Mouse (Mus musculus) embryo, embryonic 10.5 days (tissue): ENCODE measurements at regions not wholly inside any gene's neighbourhood (a gene's known extent, or its start where the extent isn't known, plus 50 kb on each side); places are given as distances from the start of the nearest gene placed in this dataset.
"Not testable (repeated sequence)": the region's sequence is repeated elsewhere in the genome, so short reads cannot be mapped to it uniquely, and the experiment has no call there.

Experiments
- DNase-seq: peaks from one replicate; pipeline ENCODE4 v3.0.0-alpha.2; 2015; ENCODE audit warnings: low spot score

DNA sequence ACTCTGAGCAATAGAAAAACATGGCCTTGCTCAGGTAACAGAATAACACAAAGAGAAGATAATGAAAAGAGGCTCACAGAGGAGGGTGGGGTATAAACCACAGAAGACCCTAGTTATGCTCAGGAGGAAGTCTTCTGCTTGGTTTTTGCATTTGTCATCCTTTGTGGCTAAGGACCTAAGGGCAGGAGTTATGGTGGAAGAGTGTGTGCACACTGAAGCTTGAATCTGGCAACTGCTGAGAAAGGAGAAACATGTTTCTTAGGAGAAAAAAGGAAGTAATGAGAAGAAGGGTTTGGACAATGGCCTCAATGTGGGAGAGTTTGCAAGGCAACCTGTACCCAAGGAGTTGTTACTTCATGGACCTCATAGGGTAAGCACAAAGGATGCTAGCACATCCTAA is 106.8 kb upstream of the Nyap2 start:
- no peak for DNase-seq

DNA sequence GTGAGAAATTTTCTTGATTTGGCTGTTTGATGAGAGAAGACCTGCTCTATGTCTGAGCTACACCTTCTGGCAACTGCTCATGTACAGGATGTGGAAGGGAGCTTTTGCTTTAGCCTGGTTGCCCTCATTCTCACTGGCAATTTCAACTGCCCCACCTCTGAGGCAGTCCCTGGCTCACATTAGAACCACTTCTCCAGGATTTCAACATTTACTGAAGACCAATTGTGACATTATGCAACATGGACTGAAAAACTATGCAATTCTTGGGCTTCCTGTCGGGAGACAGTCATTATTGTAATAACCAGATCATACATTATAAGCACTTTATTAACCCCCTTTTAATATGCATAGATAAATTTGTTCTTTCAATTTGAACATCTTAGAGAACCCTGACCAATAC is 107.6 kb upstream of the Nyap2 start:
- no peak for DNase-seq

DNA sequence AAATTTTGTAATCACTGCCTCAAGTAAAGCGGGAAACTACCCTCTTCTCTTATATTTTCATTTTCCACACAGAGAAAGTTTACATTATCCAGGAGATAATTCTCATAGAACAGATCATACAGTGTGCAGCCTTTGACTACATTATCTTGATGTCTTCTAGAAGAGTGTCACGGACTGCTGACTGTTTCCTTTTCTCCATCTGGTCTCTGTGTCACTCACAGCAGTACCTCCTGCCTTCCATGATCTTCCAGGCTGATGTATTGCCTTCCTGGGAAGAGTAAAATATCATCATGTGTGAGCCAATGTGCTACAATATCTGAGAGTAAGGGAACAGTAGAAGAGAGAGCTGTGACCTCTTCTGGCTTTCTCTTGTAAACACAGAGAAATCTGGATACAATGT is 111.0 kb upstream of the Nyap2 start:
- DNase-seq, result no peak

DNA sequence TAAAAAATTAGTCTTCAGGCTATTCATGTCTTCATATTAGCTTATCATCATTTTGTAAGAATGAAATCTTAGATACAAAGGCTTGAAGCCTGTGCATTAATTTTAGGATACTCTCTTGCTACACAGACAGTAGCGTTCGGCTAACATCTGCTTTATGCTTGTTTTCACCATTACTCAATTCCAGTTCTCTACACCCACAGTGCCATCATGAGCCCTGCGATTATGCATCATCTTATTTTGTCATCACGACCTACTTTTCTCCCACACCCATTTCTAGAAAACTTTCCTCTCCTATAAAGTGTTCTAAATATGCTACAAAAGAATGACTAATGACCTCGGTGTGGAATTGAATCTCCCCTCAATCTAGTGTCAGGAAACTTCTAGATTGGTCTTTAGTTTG is 112.4 kb upstream of the Nyap2 start:
- DNase-seq, result no peak

DNA sequence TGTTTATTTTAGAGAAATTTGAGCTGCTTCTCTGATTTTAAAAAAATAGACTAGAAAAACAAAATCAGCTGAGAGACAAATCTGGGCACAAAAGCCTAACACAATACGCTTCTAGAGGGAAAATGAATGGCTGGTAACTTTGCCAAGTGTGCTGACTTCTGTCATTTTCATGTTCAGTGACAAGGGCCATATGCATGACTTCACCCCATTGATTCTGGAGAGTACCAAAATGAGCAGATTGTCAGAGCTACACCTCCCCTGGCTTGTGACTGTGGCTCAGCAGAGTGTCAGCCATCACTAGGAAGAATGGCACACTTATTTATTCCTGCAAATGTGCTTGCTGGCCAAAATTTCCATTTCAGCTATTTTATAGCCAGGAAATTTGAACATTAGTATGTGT is 112.9 kb upstream of the Nyap2 start:
- no peak for DNase-seq

DNA sequence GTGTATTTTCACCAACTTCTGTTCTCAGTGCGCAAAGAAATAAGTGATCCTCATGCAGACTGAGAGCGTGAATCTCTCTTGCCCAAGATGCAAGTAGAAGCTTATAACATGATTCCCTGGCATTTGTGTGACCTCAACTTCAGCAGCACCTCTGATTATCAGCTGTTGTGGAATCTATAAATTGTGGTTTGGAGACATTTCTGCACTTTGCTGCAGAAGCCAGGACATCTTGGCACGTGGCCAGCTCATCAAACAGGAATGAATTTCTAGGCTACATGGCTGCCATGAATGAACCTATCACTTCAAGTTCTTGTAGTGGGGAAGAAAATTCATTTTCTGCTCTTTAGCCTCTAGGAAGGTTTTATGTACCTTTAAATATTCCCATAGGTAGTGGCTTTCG is 126.3 kb upstream of the Nyap2 start:
- DNase-seq, result no peak

DNA sequence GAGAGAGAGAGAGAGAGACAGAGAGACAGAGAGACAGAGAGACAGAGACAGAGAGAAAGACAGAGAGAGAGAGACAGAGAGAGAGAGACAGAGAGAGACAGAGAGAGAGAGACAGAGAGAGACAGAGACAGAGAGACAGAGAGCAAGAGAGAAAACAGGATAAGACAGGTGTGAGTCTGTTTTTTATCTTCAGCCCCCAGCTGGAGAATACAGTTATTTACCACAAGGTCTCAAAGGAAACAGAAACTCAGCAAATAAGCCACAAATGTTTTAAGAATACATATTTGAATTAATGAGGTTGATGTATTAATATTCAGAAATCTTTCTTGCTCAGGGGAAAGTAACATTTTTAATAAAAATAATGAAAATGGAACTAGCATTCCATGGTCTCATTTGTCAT is 130.7 kb upstream of the Nyap2 start:
- not testable (repeated sequence) for DNase-seq

DNA sequence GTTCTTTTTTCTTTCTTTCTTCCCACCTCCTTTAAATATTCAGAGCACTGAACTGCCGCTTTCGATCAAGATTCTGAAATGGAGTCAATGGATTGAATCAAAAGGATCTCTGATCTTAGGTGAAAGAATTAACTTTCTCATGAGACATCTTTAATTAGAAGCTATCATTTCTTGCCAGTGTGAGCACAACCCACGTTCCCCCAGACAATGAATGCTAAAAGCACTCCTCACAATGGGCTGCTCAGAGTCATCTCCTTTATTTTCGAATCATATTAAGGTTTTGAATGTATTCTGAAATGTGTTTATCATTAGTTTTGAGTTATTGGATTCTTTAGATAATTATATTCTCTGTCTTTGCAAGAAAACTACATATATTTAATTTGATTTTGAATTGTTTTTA is 137.4 kb upstream of the Nyap2 start:
- no peak for DNase-seq

DNA sequence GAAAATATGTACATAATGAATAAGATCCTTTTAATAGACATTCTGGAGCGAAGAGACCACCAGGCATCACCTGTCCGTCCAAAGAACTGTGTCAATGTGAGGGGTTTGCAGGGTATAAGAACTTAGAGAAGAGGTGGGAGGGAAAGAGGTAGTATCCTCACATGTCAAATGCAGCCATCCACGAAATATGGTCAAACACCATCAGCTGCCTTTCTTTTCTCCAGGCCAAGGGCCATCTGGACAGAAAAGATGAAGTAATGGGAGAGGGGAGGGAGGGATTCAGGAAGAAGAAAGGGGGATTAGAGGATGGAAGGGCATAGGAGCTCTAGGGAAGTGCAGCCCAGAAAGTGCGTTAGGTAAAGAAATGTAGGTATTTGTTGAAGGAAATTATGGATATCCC is 141.0 kb upstream of the Dock10 start:
- no peak for DNase-seq

DNA sequence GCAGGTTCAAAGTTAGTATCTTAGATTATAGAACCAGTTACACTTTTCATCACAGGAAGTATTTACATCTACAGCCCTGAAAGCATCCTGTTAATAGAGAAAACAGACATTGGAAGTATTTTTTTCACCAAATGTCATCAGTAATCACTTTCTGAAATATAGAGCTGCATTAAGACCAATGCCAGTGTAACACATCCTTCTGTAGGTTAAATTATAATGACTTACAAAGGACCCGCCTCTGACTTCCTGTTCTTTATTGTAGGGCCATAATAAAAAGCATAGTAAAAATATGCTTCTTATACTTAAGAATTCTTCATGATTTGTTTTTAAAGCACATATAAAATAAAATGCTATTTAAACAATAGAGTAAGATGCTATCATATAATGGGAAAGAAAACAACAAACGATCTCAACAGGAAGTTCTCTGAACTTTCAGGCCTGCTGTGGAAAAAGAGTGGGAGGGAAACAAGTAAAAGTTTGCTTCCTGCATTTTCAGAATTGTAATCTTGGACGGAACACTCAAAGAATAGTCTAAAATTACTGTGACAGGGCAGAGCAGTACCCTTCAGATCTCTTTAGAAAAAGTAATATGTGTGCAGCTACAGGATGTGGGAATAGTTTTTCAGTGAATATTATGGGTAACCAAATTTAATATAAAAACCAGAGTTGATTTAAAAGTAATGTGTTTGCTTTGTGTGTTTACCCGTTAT is 116.0 kb upstream of the Dock10 start:
- no peak for DNase-seq

DNA sequence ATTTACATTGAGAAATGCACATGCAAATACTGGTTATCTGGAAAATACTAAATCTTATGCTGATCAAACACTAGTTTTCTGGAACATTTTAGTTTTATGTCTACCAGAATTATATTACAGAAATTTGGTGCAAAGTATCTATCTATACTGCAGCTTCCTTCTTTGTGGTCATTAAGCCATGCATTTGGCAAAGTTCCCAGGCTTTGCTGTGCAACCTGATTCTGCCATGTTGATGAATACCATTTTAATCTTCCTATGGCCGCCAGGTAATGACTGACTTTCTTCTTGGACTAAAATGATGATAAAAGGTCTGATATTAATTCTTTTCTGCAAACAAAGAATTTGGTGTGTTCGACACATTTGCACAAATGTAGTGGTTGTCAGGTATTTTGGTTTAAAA is 115.3 kb upstream of the Dock10 start:
- no peak for DNase-seq

DNA sequence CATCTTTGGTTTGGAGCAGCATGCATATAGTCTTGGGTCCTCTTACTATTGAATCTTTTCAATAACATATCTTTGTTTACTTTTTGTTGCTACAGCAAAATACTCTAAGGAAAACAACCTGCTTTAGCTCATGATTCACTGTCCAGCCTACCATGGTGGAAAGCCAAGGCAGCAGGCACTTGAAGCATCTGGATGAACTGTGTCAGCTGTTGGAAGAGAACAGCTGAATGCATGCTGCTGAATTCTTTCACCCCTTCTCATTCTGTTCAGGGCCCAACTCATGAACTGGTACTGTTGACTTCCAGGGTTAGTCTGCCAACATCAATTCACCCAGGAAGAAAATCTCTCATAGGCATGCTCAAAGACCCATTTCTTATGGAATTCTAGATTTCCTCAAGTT is 110.5 kb upstream of the Dock10 start:
- DNase-seq, result no peak

DNA sequence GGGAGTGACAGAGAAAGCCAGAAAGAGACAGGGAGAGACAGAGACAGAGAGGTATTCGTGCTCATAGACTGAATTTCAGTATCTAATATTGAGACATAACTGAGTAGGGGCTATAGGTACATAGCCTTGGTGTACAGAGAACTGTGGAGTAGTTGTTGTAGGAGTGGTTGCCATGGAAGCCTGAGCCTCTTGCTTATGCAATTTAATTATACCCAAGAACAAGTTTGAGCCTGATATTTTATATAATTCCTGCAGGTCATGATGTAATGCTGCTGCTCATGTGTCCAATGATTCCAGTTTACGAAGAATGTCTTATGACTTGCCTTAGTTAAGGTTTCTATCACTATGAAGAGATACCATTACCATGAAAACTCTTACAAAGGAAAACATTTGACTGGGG is 98.7 kb upstream of the Dock10 start:
- no peak for DNase-seq

DNA sequence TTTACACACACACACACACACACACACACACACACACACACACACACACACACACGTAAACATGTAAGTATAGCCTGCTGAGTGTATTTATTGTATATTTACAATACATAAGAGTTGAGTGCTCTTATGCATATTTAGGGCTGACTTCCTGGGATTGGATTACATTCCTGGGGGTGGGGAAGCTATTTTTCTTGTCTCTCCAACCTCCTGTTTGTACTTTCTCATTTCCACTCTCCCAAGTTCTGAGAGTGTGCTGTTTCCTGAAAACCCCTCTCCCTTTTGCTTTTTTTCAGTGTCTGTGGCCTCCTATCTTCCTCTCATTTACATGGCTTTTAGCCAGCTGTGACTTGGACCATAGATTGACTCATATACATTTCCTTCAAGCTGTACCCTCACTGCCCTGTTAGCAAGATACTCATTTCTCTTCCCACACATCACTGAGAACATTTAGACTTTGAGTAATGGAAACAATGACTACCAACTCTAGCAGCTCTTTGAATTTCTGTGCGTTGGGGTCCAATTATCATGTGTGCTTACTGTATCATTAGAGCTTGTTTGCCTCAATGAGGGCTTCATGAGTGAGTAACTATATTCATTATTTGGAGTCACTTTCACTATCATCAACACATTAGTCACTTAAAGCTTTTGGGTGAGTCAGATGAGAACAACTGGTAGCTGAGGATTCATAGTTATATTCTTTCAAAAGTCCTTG is 96.8 kb upstream of the Dock10 start:
- no peak for DNase-seq

DNA sequence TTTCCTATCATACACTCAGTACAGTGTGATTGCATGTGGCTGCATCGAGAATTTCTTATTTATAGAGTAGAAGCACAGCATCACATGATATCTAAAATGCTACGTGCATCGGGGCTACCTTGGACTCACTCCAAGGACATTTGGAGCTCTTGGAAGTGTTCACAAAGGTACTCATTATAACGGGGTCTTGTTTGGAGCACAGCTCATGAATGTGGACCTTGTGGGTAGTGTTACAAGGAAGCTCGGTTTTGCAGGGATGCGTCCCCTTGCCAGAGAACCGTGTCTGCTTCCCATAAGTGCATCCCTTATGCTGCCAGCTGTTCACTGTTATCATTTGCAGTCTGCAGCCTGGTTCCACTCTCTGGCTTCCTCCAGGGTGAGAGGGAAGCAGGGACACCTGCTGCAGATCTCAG is 96.0 kb upstream of the Dock10 start:
- peak; percentile 19 for DNase-seq

DNA sequence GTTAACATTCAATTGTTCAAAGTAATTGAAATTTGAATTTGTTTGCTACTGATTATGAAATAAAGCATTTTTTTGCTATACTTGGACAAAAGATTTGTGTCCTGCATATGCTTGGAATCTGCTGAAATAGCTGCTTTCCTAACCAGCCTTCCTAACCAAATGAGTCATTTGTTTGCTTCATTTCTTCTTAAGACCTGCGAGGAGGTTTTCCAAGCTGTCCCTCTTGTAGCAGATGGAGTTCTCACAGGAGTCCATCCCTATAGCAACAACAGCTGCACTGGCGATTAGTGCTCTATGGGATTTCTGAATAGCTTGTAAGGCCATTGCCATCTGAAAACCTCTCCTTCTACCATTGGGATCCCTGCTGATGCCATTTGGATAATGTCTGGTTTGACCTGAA is 94.4 kb upstream of the Dock10 start:
- no peak for DNase-seq

DNA sequence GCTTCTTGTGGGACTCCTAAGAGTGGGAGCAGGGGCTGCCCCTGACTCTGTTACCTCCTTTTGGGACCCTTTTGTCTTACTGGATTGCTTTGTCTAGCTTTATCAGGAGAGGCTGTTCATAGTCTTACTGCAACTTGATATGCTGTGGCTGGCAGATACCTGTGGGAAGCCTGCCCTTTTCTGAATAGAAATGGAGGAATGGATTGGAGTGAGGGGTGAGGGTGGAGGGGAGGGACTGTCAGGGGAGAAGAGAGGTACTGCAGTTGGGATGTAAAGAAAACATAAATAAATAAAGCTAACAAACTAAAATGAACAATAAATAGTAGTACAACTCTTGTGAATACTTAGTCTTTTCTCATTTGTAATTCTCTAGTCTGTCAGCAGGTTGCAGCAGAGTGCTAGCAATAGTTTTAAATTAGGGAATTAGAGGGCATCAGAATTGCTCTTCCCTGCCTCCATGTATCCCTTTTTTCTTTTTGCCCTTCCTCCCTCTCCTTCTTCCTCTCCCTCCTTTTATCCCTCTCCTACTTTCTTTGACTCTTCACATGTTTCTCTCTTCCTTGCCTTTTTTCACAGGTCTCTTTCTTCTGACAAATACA is 72.0 kb upstream of the Dock10 start:
- DNase-seq, result peak; percentile 70

DNA sequence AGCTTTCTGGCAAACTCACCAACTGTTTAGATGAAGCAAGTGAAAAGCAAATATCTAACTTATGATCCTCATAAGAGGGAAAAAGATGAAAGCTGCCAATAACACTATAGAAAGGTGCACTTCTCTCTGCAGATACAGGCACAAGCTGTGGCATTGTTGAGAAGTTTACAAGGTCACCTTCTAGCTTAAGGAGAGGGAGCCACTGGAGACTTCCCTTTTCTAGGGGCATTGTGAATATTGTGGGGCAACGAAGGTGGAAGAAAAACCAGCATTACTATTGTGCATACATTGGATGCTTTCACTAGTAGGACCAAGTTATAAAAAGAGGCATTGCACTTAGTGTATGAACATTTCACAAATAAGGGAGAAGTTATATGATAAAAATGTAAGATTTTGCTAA is 68.1 kb upstream of the Dock10 start:
- DNase-seq, result no peak

DNA sequence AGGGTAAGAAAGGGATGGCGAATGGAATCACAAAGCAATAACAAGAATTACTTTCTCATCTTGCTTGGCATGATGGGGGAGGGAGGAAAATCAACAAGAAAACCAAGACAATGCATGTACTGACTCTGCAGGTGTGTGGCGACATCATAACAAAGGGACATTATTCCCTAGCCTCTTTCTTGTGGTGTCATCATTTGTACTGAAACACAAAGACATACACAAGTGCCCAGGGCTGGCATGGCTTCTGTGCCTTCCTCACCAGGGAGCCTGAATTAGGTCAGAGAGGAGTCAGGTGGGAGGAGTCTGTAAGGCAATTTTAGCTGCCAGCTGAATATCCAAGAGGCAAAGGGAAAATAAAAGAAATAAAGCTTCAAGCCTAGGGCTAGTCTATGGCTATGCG is 65.6 kb upstream of the Dock10 start:
- DNase-seq, result peak; percentile 7

DNA sequence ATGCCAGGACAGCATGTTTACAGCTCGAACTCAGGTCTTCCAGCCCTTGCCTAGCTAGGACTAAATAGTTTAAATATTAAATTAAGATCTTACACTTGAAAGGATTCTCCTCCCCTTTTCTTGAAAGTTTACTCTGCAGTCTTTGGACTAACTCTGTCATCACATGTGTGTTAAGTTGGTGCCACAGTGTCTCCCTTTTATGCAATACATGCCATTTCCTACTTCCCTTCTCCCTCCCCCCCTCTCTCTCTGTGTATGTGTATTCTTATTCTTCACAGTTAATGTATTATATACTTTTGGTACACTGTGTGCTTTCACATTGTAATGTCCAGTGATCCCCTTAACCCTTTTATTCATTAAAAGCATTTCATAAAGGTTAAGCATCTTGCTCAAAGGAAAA is 63.9 kb upstream of the Dock10 start:
- DNase-seq, result no peak

DNA sequence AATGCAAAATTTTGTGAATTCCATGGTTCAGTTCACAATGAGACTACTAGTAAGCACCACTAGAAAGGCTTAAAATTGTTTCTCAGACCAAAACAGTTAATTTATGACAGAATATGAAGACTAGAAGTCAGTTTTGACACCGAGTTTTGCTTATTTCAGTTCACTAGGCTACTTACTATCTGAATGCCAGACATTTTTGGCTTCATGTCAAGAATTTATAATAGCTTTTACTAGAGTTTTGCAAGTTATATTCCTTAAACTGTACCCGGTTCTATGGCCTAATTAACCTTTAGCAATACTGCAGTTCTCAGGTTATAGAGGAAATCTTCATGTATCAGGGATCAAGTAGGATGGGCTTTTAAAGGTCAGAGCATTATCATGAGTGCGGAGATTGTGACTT is 54.6 kb upstream of the Dock10 start:
- DNase-seq, result no peak
